Mouse (Mus musculus) embryonic facial prominence, embryonic 11.5 days (tissue): ENCODE results near the gene Arpp21. TPM values are rescaled to one million over a fixed set of nuclear protein-coding genes. Genes with fewer than 3 reads are reported as not detected.

ENCODE experiments used
- ATAC-seq: fragments of 200-750 bp; cut with Nextera tagmentation; replicated peaks from 2 replicates; pipeline ENCODE4 v1.8.0; 2017; ENCODE audit warnings: low read depth; ENCODE audit not compliant: insufficient number of reproducible peaks, low FRiP score, low TSS enrichment
- DNase-seq: peaks from one replicate; pipeline ENCODE4 v3.0.0-alpha.2; 2015; ENCODE audit warnings: low spot score
- H3K27ac ChIP-seq: fragments of 300-500 bp; sonication (generic); replicated peaks from 2 replicates; pipeline ENCODE4 v1.5.1; 2014; ENCODE audit warnings: mild to moderate bottlenecking, low read depth, low read length, control low read depth
- H3K27me3 ChIP-seq: fragments of 300-500 bp; sonication (generic); 2 replicates; pipeline ENCODE4 v1.6.1; 2014; ENCODE audit warnings: mild to moderate bottlenecking, low read length, moderate library complexity, mixed read lengths; ENCODE audit not compliant: control insufficient read depth, insufficient read depth
- H3K36me3 ChIP-seq: fragments of 300-500 bp; sonication (generic); replicated peaks from 2 replicates; pipeline ENCODE4 v1.6.1; 2014; ENCODE audit warnings: low read depth, mild to moderate bottlenecking, low read length, moderate library complexity, mixed read lengths; ENCODE audit not compliant: control insufficient read depth, insufficient read depth
- H3K4me1 ChIP-seq: fragments of 300-500 bp; sonication (generic); 2 replicates; pipeline ENCODE4 v1.6.1; 2014; ENCODE audit warnings: low read length, mixed read lengths; ENCODE audit not compliant: control insufficient read depth, insufficient read depth
- H3K4me2 ChIP-seq: fragments of 300-500 bp; sonication (generic); 2 replicates; pipeline ENCODE4 v1.6.1; 2014; ENCODE audit warnings: low read depth, mild to moderate bottlenecking, control low read depth, low read length, moderate library complexity
- H3K4me3 ChIP-seq: fragments of 300-500 bp; sonication (generic); 2 replicates; pipeline ENCODE4 v1.5.1; 2014; ENCODE audit warnings: low read depth, low read length, control low read depth
- H3K9ac ChIP-seq: fragments of 300-500 bp; sonication (generic); replicated peaks from 2 replicates; pipeline ENCODE4 v1.6.1; 2014; ENCODE audit warnings: mild to moderate bottlenecking, control low read depth, low read length
- H3K9me3 ChIP-seq: fragments of 300-500 bp; sonication (generic); replicated peaks from 2 replicates; pipeline ENCODE4 v1.6.1; 2016; ENCODE audit warnings: mild to moderate bottlenecking, low read length, inconsistent platforms, mixed read lengths; ENCODE audit not compliant: control insufficient read depth
- WGBS: fragments of 180-500 bp; shearing (Covaris S2); extraction: QIAGEN DNeasy Blood & Tissue Kit; methylation state at CpG from one replicate; pipeline ENCODE4 v1.1.7; 2014; 5-methylcytosine and 5-hydroxymethylcytosine counted together
- polyA plus RNA-seq: library from polyadenylated mRNA; unstranded; fragments of >200 nt; fragmentation: Nextera tagmentation; extraction: Ambion mirVana; gene quantifications from 2 replicates; pipeline ENCODE4 v1.2.1, GENCODE M21; 2014

The Arpp21 gene
- polyA plus RNA-seq, 1 experiment from 2014 or later, result 3.1 TPM

DNA sequence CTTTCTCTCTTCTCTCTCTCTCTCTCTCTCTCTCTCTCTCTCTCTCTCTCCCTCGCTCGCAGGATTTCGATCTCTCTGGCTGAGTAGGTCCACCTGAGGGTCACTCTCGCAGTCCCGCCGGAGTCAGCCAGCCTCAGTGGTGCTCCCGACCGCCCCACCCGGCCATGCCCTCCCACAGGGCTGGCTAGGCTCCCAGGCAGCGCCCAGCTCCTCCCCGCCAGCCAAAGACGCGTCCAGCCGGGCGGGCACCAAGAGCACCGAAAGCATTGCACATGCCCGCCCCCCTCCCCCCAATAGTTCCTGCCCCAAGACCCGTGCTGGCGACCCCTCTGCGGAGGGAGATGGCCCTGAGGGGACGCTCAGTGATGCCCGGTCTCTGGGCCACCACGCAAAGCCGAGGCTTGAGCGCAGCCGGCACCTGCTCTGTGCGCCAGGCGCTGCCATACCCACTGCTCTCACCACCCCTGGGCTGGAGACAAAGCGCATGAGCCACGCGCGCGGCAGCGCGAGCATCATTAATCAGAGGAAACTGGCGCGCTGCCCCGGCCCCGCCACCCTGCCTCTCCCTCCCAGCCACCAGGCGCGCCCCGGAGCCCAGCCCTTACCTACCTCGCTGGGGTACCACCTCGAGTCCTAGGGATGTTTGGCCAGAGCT, 570 bp downstream of the Arpp21 start:
- Histone ChIP-seq H3K9ac (peak overlapping the region; percentile 48), H3K27me3 (peaks cover 26% of the 10 kb centered on the region), H3K36me3 (no peaks in the 10 kb centered on the region), H3K4me3 (peak overlapping the region; percentile 41), H3K4me2 (peak overlapping the region; percentile 85), H3K9me3 (no peaks in the 10 kb centered on the region), H3K27ac (no peak overlapping the region), H3K4me1 (peaks cover 3% of the 10 kb centered on the region)
- under 1% methylated on average over 44 of the region's 44 CpGs for WGBS
- ATAC-seq (peak; percentile 85), DNase-seq (peak; percentile 45)

DNA sequence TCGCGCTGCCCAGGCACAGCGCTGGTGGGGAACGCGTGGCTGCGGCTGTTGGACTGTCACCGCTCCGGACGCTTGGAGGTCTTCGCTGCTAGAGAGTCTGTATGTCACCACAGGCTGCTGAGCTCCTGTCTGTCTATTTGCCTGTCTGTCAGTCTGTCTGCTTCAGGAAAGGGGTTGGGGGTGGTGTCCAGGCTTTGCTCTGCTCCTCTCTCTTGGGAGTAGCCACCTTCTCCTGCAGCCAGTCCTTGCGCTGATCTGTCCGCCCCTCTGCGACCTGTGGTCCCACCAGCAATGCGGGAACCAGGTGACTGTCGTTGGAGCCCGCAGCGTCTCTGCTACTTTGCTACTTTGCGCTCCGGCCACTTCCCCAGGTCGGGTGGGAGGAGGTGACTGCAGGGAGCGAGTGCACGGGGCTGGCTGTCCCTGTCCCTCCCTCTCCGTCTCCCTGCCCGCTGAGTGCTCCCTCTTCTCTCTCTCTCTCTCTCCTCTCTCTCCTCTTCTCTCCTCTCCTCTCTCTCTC, 1.2 kb downstream of the Arpp21 start:
- Histone ChIP-seq H3K9ac (peak overlapping the region; percentile 14; the same call in 1 of the 2 replicates), H3K27me3 (peaks cover 26% of the 10 kb centered on the region)
- WGBS, result under 1% methylated on average over 24 of the region's 24 CpGs

DNA sequence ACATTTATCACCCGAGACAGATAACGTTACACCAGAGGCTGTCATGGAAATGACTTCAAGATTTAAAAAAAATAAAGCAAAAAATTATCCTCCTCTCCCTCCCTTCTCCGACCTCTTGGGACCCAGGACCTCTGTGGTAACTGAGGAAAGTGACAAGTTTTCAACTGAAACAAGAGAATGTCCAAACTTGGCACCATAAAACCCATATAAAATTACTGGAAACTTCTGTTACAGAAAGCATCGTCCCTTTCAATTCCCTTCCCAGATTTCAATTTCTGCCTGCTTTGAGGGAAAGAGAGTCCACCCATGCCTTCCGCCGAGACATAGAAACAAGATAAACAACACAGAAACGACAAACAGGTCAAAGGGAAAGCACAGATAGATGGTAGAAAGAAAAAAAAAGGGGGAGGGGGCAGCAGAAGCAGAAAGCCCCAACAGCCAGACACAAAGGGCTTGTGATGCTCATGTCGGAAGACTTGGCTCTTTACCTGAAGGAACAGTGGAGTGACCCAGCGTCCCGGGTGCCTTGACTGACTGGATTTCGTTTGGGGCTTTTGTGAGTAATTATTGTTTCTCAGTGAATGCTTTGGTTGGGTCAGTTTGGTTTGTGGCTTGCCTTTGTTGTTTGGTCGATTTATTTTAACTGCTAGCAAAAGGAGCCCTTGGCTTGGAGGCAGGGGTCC, 1.8 kb downstream of the Arpp21 start:
- Histone ChIP-seq H3K27ac (no peak overlapping the region), H3K27me3 (peaks cover 26% of the 10 kb centered on the region), H3K4me1 (peaks cover 3% of the 10 kb centered on the region), H3K36me3 (no peaks in the 10 kb centered on the region), H3K9ac (no peak overlapping the region), H3K9me3 (no peaks in the 10 kb centered on the region), H3K4me2 (no peak overlapping the region; the same call in 1 of the 2 replicates), H3K4me3 (no peak overlapping the region)
- DNase-seq (peak; percentile 15), ATAC-seq (no peak)
- WGBS, result 16% methylated on average over 12 of the region's 12 CpGs

More for the DNA sequence above, 1.2 kb downstream of the Arpp21 start:
- ATAC-seq (no peak; the same call in 1 of the 2 replicates), DNase-seq (peak; percentile 2)
- no peaks in the 10 kb centered on the region for H3K9me3 ChIP-seq
- no peaks in the 10 kb centered on the region for H3K36me3 ChIP-seq
- no peak overlapping the region for H3K27ac ChIP-seq
- H3K4me1 ChIP-seq, result peaks cover 3% of the 10 kb centered on the region
- peak overlapping the region; percentile 85 for H3K4me2 ChIP-seq
- H3K4me3 ChIP-seq, result peak overlapping the region; percentile 41

DNA sequence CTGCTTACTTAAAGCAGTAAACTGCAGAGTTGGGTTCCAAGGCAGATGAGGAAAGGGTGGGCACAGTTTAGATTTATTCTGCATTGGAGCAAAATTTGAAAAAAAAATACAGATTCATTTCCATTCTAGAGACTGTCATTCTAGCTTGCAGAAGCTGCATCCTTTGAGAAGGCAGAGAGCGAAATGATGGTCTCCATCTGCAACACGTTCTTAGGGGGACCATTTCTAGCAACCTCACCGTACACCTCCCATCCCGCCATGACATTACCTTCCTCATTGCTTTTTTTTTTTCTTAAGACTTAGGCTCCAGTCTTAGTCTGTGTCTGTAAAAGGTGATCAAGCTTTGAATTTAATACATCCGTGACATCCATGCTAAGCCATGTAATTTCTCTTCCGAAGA, 2.4 kb downstream of the Arpp21 start:
- DNase-seq (no peak), ATAC-seq (no peak)
- Histone ChIP-seq H3K4me2 (no peak overlapping the region), H3K9me3 (no peaks in the 10 kb centered on the region), H3K4me1 (peaks cover 3% of the 10 kb centered on the region), H3K27me3 (peaks cover 26% of the 10 kb centered on the region), H3K36me3 (no peaks in the 10 kb centered on the region), H3K27ac (no peak overlapping the region), H3K4me3 (no peak overlapping the region), H3K9ac (no peak overlapping the region)
- 55% methylated on average over 6 of the region's 6 CpGs for WGBS

DNA sequence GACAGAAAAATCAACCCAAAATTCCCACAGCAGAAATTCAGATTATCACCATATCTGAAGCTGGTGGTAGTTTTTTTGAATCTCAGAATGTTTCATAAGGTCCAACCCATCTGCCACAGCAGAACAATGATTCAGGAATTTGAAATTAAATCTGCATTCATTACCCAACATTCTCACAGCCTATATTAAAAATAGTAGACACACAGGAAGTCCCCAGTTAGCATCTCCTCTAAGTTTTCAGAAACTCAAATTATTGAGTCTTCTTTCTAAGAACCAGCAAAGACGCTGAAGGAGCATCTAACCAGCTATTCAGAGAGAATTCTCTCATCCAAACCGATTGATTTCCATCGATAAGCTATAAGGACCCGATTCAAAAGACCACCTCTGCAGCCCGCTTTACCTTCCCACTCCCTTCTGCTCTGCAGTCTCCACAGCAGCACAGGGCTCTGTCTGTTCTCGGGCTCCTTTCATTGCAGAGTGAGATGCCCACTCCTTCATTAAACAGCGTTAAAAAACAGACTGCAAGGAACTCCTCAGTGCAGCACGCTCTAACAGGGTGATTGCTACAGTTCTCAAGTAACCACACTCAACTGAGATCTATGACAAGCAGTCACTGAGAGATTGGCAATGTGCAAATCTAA, 3.7 kb downstream of the Arpp21 start:
- H3K4me3 ChIP-seq, result no peak overlapping the region
- H3K9me3 ChIP-seq, result no peaks in the 10 kb centered on the region
- no peak overlapping the region for H3K27ac ChIP-seq
- no peak overlapping the region for H3K4me2 ChIP-seq
- ATAC-seq (no peak), DNase-seq (no peak)
- peaks cover 3% of the 10 kb centered on the region for H3K4me1 ChIP-seq
- WGBS, result 59% methylated on average over 8 of the region's 8 CpGs
- H3K9ac ChIP-seq, result no peak overlapping the region
- no peaks in the 10 kb centered on the region for H3K36me3 ChIP-seq
- H3K27me3 ChIP-seq, result peaks cover 26% of the 10 kb centered on the region

DNA sequence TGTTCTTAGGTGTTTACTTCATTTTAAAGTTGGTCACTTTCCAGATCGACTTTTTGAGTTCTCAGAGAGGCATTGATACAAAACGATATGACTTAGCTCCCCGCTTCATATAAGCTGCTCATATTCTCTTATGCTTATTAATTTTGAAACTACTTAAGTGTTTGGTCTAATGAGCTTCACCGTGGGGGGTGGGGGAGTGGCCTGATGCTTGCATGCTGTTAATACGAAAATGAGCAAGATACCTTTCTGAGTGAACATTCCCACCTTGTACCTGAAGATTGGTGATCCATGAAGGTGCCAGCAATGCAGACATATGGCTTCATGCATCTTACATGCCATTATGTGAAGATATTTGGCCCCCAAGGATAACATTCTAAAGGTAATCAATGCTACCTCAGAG, 4.4 kb downstream of the Arpp21 start:
- no peak for ATAC-seq
- peaks cover 26% of the 10 kb centered on the region for H3K27me3 ChIP-seq

DNA sequence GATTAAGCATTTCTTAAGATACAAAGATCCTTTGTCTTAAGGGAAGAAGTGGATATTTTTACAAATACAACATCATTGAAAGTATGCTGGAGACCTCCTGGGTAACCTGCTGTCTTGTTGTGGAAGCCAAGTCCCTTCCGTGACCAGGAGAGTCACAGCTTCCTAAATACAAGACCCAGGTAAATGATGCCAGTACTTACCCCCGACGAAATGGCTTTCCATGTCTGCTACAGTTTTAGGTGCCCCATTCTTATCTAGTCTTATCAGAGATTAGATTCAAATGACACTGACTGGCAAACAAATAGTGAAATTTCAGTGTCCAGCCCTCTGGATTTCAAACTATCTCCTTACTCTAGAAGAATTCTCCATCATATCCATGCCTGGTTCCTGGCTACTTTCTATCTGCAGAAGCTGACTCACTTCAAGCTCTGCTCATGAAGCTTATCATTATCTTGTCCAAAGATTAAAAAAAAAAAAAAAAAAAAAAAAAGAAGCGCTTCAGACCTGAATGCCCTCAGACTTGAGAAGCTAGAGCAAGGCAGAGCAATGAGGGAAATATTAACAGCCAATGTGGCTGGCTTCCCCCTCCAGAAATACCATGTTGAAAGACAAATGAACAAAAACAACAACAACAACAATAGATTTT, 4.9 kb downstream of the Arpp21 start:
- Histone ChIP-seq H3K36me3 (no peaks in the 10 kb centered on the region), H3K4me2 (no peak overlapping the region), H3K4me3 (no peak overlapping the region), H3K4me1 (peaks cover 3% of the 10 kb centered on the region), H3K9me3 (no peaks in the 10 kb centered on the region), H3K27me3 (peaks cover 24% of the 10 kb centered on the region), H3K27ac (no peak overlapping the region), H3K9ac (no peak overlapping the region)
- WGBS, result 83% methylated on average over 4 of the region's 4 CpGs
- DNase-seq, result no peak
- ATAC-seq, result no peak

More for the DNA sequence above, 4.4 kb downstream of the Arpp21 start:
- no peak overlapping the region for H3K4me3 ChIP-seq
- H3K9ac ChIP-seq, result no peak overlapping the region
- H3K9me3 ChIP-seq, result no peaks in the 10 kb centered on the region
- H3K4me1 ChIP-seq, result peaks cover 3% of the 10 kb centered on the region
- DNase-seq, result no peak
- H3K4me2 ChIP-seq, result no peak overlapping the region
- no peak overlapping the region for H3K27ac ChIP-seq
- WGBS, result 82% methylated on average over 5 of the region's 5 CpGs
- H3K36me3 ChIP-seq, result no peaks in the 10 kb centered on the region
